Mouse (Mus musculus) embryonic facial prominence, embryonic 10.5 days (tissue): ENCODE measurements around the gene Agpat4. TPM values are rescaled to one million over a fixed set of nuclear protein-coding genes. Genes with fewer than 3 reads are reported as not detected.
"Not testable (repeated sequence)": the region's sequence is repeated elsewhere in the genome, so short reads cannot be mapped to it uniquely, and the experiment has no call there.

Source experiments
- DNase-seq: peaks from one replicate; pipeline ENCODE4 v3.0.0-alpha.2; 2017; ENCODE audit warnings: low spot score
- H3K27ac ChIP-seq: fragments of 300-500 bp; sonication (generic); replicated peaks from 2 replicates; pipeline ENCODE4 v1.5.1; 2016; ENCODE audit warnings: mild to moderate bottlenecking
- H3K27me3 ChIP-seq: fragments of 300-500 bp; sonication (generic); replicated peaks from 2 replicates; pipeline ENCODE4 v1.6.1; 2016; ENCODE audit warnings: low read depth, mild to moderate bottlenecking; ENCODE audit not compliant: poor library complexity, severe bottlenecking
- H3K36me3 ChIP-seq: fragments of 300-500 bp; sonication (generic); replicated peaks from 2 replicates; pipeline ENCODE4 v1.6.1; 2016; ENCODE audit warnings: mild to moderate bottlenecking, moderate library complexity
- H3K4me1 ChIP-seq: fragments of 300-500 bp; sonication (generic); 2 replicates; pipeline ENCODE4 v1.6.1; 2016
- H3K4me3 ChIP-seq: fragments of 300-500 bp; sonication (generic); 2 replicates; pipeline ENCODE4 v1.5.1; 2016; ENCODE audit warnings: mild to moderate bottlenecking, moderate library complexity
- H3K9me3 ChIP-seq: fragments of 300-500 bp; sonication (generic); 2 replicates; pipeline ENCODE4 v1.6.1; 2016; ENCODE audit warnings: mild to moderate bottlenecking
- WGBS: fragments of 180-500 bp; shearing (Covaris S2); methylation state at CpG from one replicate; pipeline ENCODE4 v1.1.7; 2016; 5-methylcytosine and 5-hydroxymethylcytosine counted together
- polyA plus RNA-seq: library from polyadenylated mRNA; unstranded; fragments of >200 nt; fragmentation: Nextera tagmentation; extraction: Ambion mirVana; gene quantifications from 2 replicates; pipeline ENCODE4 v1.2.1, GENCODE M21; 2016

The Agpat4 gene
- polyA plus RNA-seq, 1 experiment from 2014 or later = 41.3 TPM

GRCm38 (mm10) chr17:12104690-12105089, 13.8 kb upstream of the Agpat4 start:
- WGBS = 89% methylated on average over 6 of the region's 6 CpGs
- no peak for DNase-seq
- H3K27ac ChIP-seq = no peak overlapping the region
- H3K4me1 ChIP-seq = no peaks in the 10 kb centered on the region
- no peak overlapping the region for H3K4me3 ChIP-seq
- H3K27me3 ChIP-seq = no peaks in the 10 kb centered on the region
- no peaks in the 10 kb centered on the region for H3K9me3 ChIP-seq
- H3K36me3 ChIP-seq = no peaks in the 10 kb centered on the region

DNA sequence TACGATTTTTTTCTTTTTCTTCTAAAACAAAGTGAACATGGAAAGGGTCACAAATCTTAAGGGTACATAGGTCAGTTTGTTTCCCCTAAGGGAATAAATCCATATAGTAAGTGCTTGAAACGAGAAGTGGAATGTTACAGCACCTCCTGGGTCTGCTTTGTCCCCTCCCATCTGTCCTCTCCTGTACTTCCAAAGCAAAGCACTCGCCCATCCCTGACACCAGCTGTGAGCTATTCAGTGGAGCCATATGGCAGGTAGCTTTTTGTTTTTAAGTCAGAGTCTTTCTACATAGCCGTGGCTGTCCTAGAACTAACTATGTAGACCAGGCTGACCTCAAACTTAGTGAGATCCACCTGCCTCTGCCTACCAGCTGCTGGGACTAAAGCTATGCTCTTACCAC, 12.2 kb upstream of the Agpat4 start:
- Histone ChIP-seq H3K36me3 (no peaks in the 10 kb centered on the region), H3K9me3 (no peaks in the 10 kb centered on the region), H3K4me1 (no peaks in the 10 kb centered on the region), H3K27me3 (no peaks in the 10 kb centered on the region), H3K27ac (no peak overlapping the region), H3K4me3 (no peak overlapping the region)
- WGBS = 61% methylated on average over 4 of the region's 4 CpGs
- no peak for DNase-seq

DNA sequence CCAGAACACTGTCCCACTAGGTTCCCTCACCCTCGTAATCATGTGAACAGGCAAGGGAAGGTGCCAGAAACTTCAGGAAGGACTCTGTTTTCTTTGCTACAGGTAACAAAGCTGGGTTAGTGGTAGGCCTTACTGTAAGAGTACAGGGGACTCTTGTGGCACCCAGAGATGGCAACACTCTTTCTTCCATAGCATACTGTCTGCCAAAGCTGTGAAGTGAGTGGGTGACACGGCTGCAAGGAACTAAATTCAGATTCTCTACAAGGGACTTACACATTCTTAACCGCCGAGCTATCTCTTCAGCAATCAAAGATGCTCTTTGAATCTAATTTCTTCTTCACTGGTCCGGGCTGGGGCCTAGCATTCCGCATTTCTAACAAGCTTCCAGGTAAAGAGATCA, 4.9 kb upstream of the Agpat4 start:
- 86% methylated on average over 6 of the region's 6 CpGs for WGBS
- H3K27ac ChIP-seq = no peak overlapping the region
- peaks cover 10% of the 10 kb centered on the region for H3K4me1 ChIP-seq
- H3K4me3 ChIP-seq = no peak overlapping the region
- DNase-seq = no peak
- H3K27me3 ChIP-seq = no peaks in the 10 kb centered on the region
- H3K36me3 ChIP-seq = no peaks in the 10 kb centered on the region
- H3K9me3 ChIP-seq = 0 out of 2 replicates have a peak, but pooled peaks cover 4% of the 10 kb centered on the region

- no peak for DNase-seq
- no peak overlapping the region for H3K4me3 ChIP-seq
- H3K9me3 ChIP-seq = 0 out of 2 replicates have a peak, but pooled peaks cover 4% of the 10 kb centered on the region
- 71% methylated on average over 2 of the region's 2 CpGs for WGBS
- no peaks in the 10 kb centered on the region for H3K36me3 ChIP-seq
- H3K27me3 ChIP-seq = no peaks in the 10 kb centered on the region
- H3K27ac ChIP-seq = no peak overlapping the region
- peaks cover 12% of the 10 kb centered on the region for H3K4me1 ChIP-seq
Measured at GRCm38 (mm10) chr17:12115086-12115485, 3.4 kb upstream of the Agpat4 start.

GRCm38 (mm10) chr17:12118131-12118530, 373 bp upstream of the Agpat4 start:
- peak overlapping the region; percentile 97 for H3K27ac ChIP-seq
- no peak for DNase-seq

DNA sequence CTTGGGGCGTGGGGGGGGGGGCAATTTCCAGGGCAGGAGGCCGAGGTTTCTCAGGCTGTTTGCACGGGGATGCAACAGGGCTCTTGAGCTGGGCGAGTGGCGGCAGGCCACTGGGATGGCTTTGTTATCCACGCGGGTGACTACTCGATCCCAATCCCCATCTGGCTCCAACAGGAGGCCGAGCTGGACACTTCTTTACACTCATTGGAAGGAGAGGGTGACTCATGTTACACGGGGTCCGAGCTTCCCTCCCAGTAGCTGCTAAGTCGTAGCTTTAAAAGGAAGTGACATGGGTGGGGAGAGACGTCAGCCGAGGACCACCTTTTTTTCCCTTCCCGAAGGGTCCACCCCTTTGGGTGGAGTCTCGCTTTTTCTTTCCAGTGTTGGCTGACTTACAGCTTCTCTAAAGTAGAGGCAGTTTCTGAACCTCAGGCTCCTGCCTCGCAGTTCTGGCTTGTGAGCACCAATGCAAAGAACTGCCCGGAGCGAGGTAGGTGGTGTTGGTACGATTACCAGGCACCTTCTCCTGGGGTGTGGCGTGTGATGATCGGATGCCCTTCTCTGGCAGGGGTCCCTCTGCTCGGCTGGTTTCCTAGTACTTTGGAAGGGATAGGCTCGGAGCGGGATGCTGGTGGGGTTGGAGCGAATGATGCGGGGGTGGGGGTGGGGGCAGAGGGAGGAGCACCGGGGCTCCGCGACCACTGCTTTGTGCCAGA, 580 bp downstream of the Agpat4 start:
- WGBS = under 1% methylated on average over 30 of the region's 30 CpGs
- 0 out of 2 replicates have a peak, but pooled peaks cover 4% of the 10 kb centered on the region for H3K9me3 ChIP-seq
- H3K36me3 ChIP-seq = peaks cover 11% of the 10 kb centered on the region
- no peaks in the 10 kb centered on the region for H3K27me3 ChIP-seq
- H3K4me1 ChIP-seq = peaks cover 26% of the 10 kb centered on the region
- DNase-seq = peak; percentile 88
- peak overlapping the region; percentile 74 for H3K4me3 ChIP-seq
- H3K27ac ChIP-seq = peak overlapping the region; percentile 97

More at GRCm38 (mm10) chr17:12118131-12118530, 373 bp upstream of the Agpat4 start:
- Histone ChIP-seq H3K4me3 (peak overlapping the region; percentile 74), H3K4me1 (peaks cover 26% of the 10 kb centered on the region), H3K9me3 (0 out of 2 replicates have a peak, but pooled peaks cover 4% of the 10 kb centered on the region), H3K36me3 (peaks cover 2% of the 10 kb centered on the region), H3K27me3 (no peaks in the 10 kb centered on the region)
- WGBS = 9% methylated on average over 9 of the region's 9 CpGs

GRCm38 (mm10) chr17:12119675-12120074, 1.2 kb downstream of the Agpat4 start:
- under 1% methylated on average over 12 of the region's 12 CpGs for WGBS
- Histone ChIP-seq H3K27ac (peak overlapping the region; percentile 97), H3K4me1 (peaks cover 26% of the 10 kb centered on the region), H3K9me3 (0 out of 2 replicates have a peak, but pooled peaks cover 6% of the 10 kb centered on the region), H3K27me3 (no peaks in the 10 kb centered on the region), H3K36me3 (peaks cover 17% of the 10 kb centered on the region), H3K4me3 (peak overlapping the region; percentile 74)
- peak; percentile 76 for DNase-seq

DNA sequence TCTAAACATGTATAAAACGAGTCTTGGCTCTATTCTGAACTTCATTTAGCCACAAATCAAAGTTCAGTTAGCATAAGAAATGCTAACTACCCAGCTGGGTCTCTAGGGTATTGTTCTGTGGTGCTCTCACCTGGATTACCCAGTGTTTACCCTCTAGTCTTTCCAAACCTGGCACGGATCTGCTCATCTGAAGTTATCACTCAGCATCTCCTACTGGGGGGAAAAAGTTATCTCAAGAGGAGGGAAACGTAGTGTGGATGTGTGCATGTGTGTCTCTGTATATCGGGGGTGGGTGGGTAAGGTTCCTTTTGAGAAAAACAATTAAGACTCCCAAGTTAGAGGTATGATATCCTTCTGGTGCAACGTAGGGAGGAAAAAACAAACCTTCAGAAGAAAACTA, 1.8 kb downstream of the Agpat4 start:
- Histone ChIP-seq H3K4me1 (peaks cover 26% of the 10 kb centered on the region), H3K4me3 (peak overlapping the region; percentile 74), H3K27ac (peak overlapping the region; percentile 97), H3K9me3 (peaks cover 11% of the 10 kb centered on the region; the same call in 1 of the 2 replicates), H3K36me3 (peaks cover 23% of the 10 kb centered on the region), H3K27me3 (no peaks in the 10 kb centered on the region)
- DNase-seq = no peak
- 32% methylated on average over 5 of the region's 5 CpGs for WGBS

DNA sequence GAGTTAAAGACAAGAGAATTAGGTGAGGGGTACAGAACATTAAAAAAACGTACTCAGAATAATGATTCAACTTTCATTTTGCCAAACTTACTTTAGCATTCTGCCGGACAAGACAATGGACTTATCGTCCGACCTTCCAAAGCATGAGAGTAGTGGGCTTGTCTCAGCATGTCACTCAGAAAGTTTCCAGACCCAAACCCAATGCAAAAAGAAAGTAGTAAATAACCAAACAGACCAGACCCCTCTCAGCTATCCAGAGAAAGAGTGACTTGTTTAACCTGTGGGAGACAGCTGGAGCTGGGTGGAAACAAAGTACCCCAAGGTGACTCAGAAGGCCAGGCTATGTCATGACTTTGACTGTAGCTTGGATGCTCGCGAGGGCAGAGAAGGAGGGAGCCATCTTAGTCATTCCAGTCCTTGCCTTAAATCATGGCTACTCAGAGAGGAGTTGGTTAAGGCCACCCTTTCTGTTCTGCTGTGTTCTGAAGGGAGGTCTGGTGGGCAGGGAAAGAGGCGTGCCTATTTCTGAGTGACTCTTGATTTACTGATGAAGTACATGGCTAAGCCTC, 2.8 kb downstream of the Agpat4 start:
- 88% methylated on average over 7 of the region's 7 CpGs for WGBS
- Histone ChIP-seq H3K27me3 (no peaks in the 10 kb centered on the region), H3K4me3 (peak overlapping the region; percentile 16; the same call in 1 of the 2 replicates), H3K36me3 (peaks cover 33% of the 10 kb centered on the region), H3K27ac (peak overlapping the region; percentile 44), H3K9me3 (peaks cover 11% of the 10 kb centered on the region; the same call in 1 of the 2 replicates), H3K4me1 (peaks cover 26% of the 10 kb centered on the region)
- no peak for DNase-seq

DNA sequence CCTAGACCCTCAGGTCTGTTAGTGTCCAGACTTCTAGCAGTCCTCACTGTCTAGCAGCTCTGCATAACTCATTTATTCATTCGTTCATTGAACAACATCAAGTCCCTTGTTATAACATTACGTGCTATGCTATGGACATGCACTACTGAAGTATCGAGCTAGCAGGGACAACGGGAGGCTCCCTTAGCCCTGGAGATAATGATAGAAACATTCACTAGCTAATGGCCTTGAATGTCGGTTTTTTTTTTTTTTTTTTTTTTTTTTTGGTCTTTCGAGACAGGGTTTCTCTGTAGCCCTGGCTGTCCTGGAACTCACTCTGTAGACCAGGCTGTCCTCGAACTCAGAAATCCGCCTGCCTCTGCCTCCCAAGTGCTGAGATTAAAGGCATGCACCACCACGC, 3.8 kb downstream of the Agpat4 start:
- Histone ChIP-seq H3K4me1 (peaks cover 26% of the 10 kb centered on the region), H3K36me3 (peaks cover 43% of the 10 kb centered on the region), H3K9me3 (peaks cover 11% of the 10 kb centered on the region; the same call in 1 of the 2 replicates)
- not testable (repeated sequence) for H3K4me3 ChIP-seq, H3K27me3 ChIP-seq, H3K27ac ChIP-seq, DNase-seq
- 88% methylated on average over 9 of the region's 9 CpGs for WGBS

GRCm38 (mm10) chr17:12123168-12123567, 4.7 kb downstream of the Agpat4 start:
- Histone ChIP-seq H3K27ac (no peak overlapping the region), H3K27me3 (no peaks in the 10 kb centered on the region), H3K4me1 (peaks cover 26% of the 10 kb centered on the region), H3K36me3 (peaks cover 52% of the 10 kb centered on the region), H3K9me3 (peaks cover 11% of the 10 kb centered on the region; the same call in 1 of the 2 replicates), H3K4me3 (no peak overlapping the region)
- no peak for DNase-seq
- WGBS = 87% methylated on average over 3 of the region's 3 CpGs

DNA sequence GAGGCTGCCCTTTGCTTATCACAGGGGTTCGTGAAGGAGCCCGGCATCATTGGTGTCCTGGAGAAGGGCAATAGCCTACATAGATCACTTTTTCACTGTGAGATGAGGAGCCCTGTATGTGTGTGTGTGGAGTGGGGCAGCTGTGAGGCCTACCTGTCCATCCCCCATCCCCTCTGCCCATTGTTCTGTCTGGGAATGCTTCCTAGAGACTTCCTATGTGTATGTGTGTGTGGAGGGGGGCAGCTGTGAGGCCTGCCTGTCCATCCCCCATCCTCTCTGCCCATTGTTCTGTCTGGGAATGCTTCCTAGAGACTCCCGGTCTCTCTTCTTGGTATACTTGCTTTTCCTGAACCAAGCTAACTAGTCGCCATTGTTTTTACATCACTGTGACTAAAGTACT, 8.6 kb downstream of the Agpat4 start:
- 81% methylated on average over 4 of the region's 4 CpGs for WGBS
- DNase-seq = no peak
- peaks cover 11% of the 10 kb centered on the region; the same call in 1 of the 2 replicates for H3K9me3 ChIP-seq
- peaks cover 81% of the 10 kb centered on the region for H3K36me3 ChIP-seq
- H3K4me3 ChIP-seq = no peak overlapping the region
- H3K27me3 ChIP-seq = no peaks in the 10 kb centered on the region
- H3K4me1 ChIP-seq = peaks cover 16% of the 10 kb centered on the region
- no peak overlapping the region for H3K27ac ChIP-seq

DNA sequence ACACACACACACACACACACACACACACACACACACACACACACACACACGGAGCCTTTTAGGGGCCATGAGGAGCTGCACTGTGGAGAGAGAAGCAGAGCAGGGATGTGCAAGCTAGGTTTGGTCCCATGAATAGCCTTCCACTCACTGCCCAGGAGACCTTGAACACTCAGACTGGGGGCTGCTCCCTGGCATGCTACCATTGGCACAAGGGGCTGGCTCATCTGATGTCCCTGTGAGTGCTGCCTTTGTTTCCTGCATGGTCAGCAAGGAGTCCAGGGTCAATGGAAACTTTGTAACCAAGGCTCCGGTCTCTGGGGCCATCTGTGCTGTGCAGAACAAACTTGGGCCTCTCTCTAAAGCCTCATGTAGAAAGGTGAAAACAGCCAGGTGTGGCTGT, 10.5 kb downstream of the Agpat4 start:
- no peak for DNase-seq
- Histone ChIP-seq H3K27ac (no peak overlapping the region), H3K36me3 (peaks cover 90% of the 10 kb centered on the region), H3K27me3 (no peaks in the 10 kb centered on the region), H3K9me3 (peaks cover 11% of the 10 kb centered on the region; the same call in 1 of the 2 replicates), H3K4me1 (peaks cover 16% of the 10 kb centered on the region), H3K4me3 (no peak overlapping the region)
- WGBS = 85% methylated on average over 2 of the region's 2 CpGs
